Mouse (Mus musculus) embryonic facial prominence, embryonic 15.5 days (tissue): ENCODE measurements around the gene Tmem86a. TPM values are rescaled to one million over a fixed set of nuclear protein-coding genes. Genes with fewer than 3 reads are reported as not detected.
"Not testable (repeated sequence)": the region's sequence is repeated elsewhere in the genome, so short reads cannot be mapped to it uniquely, and the experiment has no call there.

Experiments used
- ATAC-seq: fragments of 200-750 bp; cut with Nextera tagmentation; 2 replicates; pipeline ENCODE4 v1.8.0; 2017; ENCODE audit warnings: low read depth, moderate TSS enrichment; ENCODE audit not compliant: insufficient number of reproducible peaks, low FRiP score, low TSS enrichment
- H3K27ac ChIP-seq: fragments of 300-500 bp; sonication (generic); replicated peaks from 2 replicates; pipeline ENCODE4 v1.5.1; 2015; ENCODE audit warnings: mild to moderate bottlenecking, inconsistent platforms
- H3K27me3 ChIP-seq: fragments of 300-500 bp; sonication (generic); 2 replicates; pipeline ENCODE4 v1.6.1; 2015; ENCODE audit warnings: inconsistent platforms
- H3K36me3 ChIP-seq: fragments of 300-500 bp; sonication (generic); 2 replicates; pipeline ENCODE4 v1.6.1; 2015; ENCODE audit warnings: mild to moderate bottlenecking, inconsistent platforms
- H3K4me1 ChIP-seq: fragments of 300-500 bp; sonication (generic); 2 replicates; pipeline ENCODE4 v1.6.1; 2015; ENCODE audit warnings: inconsistent platforms
- H3K4me2 ChIP-seq: fragments of 300-500 bp; sonication (generic); replicated peaks from 2 replicates; pipeline ENCODE4 v1.6.1; 2015; ENCODE audit warnings: mild to moderate bottlenecking, inconsistent platforms
- H3K4me3 ChIP-seq: fragments of 300-500 bp; sonication (generic); replicated peaks from 2 replicates; pipeline ENCODE4 v1.5.1; 2015; ENCODE audit warnings: mild to moderate bottlenecking, inconsistent platforms
- H3K9ac ChIP-seq: fragments of 300-500 bp; sonication (generic); 2 replicates; pipeline ENCODE4 v1.6.1; 2015; ENCODE audit warnings: inconsistent platforms
- H3K9me3 ChIP-seq: fragments of 300-500 bp; sonication (generic); replicated peaks from 2 replicates; pipeline ENCODE4 v1.6.1; 2016; ENCODE audit warnings: inconsistent platforms
- WGBS: fragments of 180-500 bp; shearing (Covaris S2); methylation state at CpG from one replicate; pipeline ENCODE4 v1.1.7; 2015; 5-methylcytosine and 5-hydroxymethylcytosine counted together
- polyA plus RNA-seq: library from polyadenylated mRNA; unstranded; fragments of >200 nt; fragmentation: Nextera tagmentation; extraction: Ambion mirVana; gene quantifications from 2 replicates; pipeline ENCODE4 v1.2.1, GENCODE M21; 2015

Tmem86a gene
- polyA plus RNA-seq, 1 experiment from 2014 or later = 22.3 TPM

DNA sequence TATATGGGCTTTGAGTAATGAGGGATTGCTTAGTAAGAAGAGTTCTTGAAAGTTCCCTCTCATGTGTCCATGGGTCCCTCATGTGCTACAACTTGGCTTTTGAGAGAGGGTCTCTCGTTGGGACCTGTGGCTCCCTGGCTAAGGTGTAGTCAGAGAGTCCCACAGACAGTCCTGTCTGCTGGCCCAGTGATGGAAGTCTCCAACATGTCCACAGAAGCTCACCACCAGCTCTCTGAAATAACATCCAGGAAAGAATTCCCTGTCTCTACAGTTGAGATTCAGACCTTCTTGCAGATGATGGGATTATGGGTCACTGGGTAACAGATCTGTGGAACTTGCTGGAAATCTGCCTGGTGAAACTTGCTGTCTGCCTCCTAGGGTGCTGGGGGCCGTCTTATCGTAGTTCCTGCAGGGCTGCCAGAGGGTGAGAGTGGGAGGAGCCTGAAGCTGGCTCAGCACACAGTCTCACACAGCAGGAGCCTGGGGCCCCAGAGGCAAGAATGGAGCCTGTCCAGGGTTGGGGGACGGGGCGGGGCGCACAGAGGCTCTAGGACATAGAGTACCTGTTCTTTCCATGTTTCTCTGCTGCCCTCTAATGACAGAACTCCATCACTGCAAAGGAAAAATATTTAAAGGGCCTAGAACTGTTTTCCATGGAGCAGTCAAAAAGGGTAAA is 34.9 kb upstream of the Tmem86a start:
- H3K27ac ChIP-seq = peak overlapping the region; percentile 63; the same call in 1 of the 2 replicates
- peak; percentile 92 for ATAC-seq
- no peaks in the 10 kb centered on the region for H3K9me3 ChIP-seq
- 10% methylated on average over 6 of the region's 6 CpGs for WGBS
- peaks cover 4% of the 10 kb centered on the region for H3K4me1 ChIP-seq
- no peaks in the 10 kb centered on the region for H3K36me3 ChIP-seq
- peak overlapping the region; percentile 45 for H3K4me2 ChIP-seq
- no peak overlapping the region for H3K9ac ChIP-seq
- H3K4me3 ChIP-seq = no peak overlapping the region
- no peaks in the 10 kb centered on the region for H3K27me3 ChIP-seq

DNA sequence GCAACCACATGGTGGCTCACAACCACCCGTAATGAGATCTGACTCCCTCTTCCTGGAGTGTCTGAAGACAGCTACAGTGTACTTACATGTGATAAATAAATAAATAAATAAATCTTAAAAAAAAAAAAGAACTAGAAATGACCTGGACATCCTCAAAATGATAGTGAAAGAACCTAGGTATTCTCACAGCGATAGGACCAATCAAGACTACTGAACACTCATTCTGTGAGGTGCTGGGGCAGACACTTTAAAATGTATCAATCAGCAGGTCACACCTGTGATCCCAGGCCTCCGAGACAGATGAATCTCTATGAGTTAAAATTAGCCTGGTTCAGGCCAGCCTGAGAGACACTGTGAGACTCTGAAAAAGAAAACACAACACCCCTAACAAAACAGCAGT is 33.8 kb upstream of the Tmem86a start:
- H3K9ac ChIP-seq = no peak overlapping the region
- peaks cover 8% of the 10 kb centered on the region for H3K4me1 ChIP-seq
- no peaks in the 10 kb centered on the region for H3K36me3 ChIP-seq
- H3K4me2 ChIP-seq = no peak overlapping the region
- ATAC-seq = no peak
- 67% methylated on average over 3 of the region's 3 CpGs for WGBS
- H3K27ac ChIP-seq = no peak overlapping the region
- no peaks in the 10 kb centered on the region for H3K9me3 ChIP-seq
- no peak overlapping the region for H3K4me3 ChIP-seq
- no peaks in the 10 kb centered on the region for H3K27me3 ChIP-seq

DNA sequence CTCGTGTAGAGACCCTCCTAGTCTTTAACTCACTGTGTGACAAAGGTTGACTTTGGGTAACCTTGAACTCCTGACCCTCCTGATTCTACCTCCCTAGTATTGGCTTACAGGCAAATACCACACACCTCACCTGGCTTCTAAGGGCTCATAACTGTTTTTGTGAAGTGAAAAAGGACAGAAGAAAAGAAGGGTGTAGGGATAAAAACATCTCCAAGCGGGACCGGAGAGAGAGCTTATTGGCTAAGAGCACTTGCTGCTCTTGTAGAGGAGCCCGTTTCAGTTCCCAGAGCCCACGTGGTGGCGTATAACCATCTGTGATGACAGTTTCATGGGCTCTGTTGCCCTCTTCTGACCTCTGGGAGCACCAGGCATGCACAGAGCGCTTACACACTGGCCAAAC is 33.3 kb upstream of the Tmem86a start:
- Histone ChIP-seq H3K9me3 (no peaks in the 10 kb centered on the region), H3K27ac (no peak overlapping the region), H3K9ac (no peak overlapping the region), H3K4me2 (no peak overlapping the region), H3K36me3 (no peaks in the 10 kb centered on the region), H3K4me1 (peaks cover 8% of the 10 kb centered on the region), H3K27me3 (no peaks in the 10 kb centered on the region), H3K4me3 (no peak overlapping the region)
- no peak for ATAC-seq
- 64% methylated on average over 7 of the region's 7 CpGs for WGBS

DNA sequence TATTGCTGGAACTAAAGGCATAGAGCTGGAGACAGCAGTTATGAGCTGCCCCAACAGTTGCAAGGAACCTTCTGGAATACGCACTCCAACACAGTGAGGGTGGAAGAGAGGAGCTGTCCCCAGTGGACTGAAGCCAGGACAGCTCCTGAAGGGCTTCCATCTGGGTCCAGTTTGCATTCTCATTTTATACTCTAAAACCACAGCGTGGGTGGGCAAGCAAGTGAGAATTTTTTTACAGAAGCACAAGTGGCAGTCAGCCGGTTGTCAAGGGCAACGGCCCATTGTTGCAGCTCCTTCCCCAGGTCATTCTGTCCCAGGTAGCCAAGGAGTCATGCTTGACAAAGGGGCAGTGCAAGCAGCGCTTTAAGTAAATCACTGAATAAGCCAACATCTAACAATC is 30.8 kb upstream of the Tmem86a start:
- H3K9ac ChIP-seq = no peak overlapping the region
- H3K9me3 ChIP-seq = no peaks in the 10 kb centered on the region
- WGBS = 54% methylated on average over 5 of the region's 5 CpGs
- H3K27ac ChIP-seq = no peak overlapping the region
- H3K27me3 ChIP-seq = no peaks in the 10 kb centered on the region
- H3K4me1 ChIP-seq = peaks cover 8% of the 10 kb centered on the region
- no peak overlapping the region for H3K4me2 ChIP-seq
- H3K4me3 ChIP-seq = no peak overlapping the region
- H3K36me3 ChIP-seq = no peaks in the 10 kb centered on the region
- ATAC-seq = no peak

DNA sequence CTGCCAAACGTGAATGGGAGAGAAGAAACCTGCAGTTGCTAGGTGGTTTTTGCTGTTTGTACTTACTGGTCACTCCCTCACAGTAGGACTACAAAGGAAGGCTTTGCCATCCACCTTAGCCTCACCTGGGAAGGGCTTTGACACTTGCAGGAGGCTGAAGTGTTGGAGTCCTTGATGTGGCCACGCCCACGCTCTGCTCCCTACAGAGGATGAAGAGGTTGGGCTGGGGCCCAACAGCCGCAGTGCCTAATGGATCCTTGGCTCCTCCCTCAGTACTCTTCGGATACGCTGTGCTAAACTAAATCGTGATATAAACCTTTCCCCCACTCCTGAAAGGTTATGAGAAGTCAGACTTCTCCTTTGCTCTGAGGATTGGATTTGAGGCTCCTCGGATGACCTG is 29.4 kb upstream of the Tmem86a start:
- H3K27me3 ChIP-seq = no peaks in the 10 kb centered on the region
- H3K9ac ChIP-seq = no peak overlapping the region
- no peak overlapping the region for H3K27ac ChIP-seq
- WGBS = 10% methylated on average over 8 of the region's 8 CpGs
- ATAC-seq = no peak
- no peaks in the 10 kb centered on the region for H3K9me3 ChIP-seq
- H3K4me1 ChIP-seq = 0 out of 2 replicates have a peak, but pooled peaks cover 4% of the 10 kb centered on the region
- no peak overlapping the region for H3K4me3 ChIP-seq
- no peaks in the 10 kb centered on the region for H3K36me3 ChIP-seq
- peak overlapping the region; percentile 19; the same call in 1 of the 2 replicates for H3K4me2 ChIP-seq

DNA sequence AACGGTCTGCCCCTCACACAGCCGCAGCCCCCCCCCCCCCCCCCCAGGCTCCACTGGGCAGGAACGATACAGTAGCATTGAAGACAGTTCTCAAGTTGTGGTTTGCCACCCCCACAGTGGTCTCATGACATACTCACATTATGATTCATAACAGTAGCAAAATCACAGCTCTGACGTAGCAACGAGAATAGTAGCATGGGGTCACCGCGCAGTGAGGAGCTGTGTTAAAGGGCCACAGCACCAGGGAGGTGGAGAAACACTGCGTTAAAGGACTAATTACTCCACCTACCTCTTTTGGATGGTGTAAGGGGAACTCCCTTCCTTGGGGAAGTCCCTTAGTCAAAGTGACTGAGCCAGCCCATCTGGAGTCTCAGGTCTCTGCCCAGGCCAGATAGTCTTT is 27.9 kb upstream of the Tmem86a start:
- WGBS = 65% methylated on average over 8 of the region's 8 CpGs
- ATAC-seq = no peak
- Histone ChIP-seq H3K4me3 (no peak overlapping the region), H3K9me3 (no peaks in the 10 kb centered on the region), H3K9ac (no peak overlapping the region), H3K36me3 (no peaks in the 10 kb centered on the region), H3K27ac (no peak overlapping the region), H3K27me3 (no peaks in the 10 kb centered on the region), H3K4me1 (0 out of 2 replicates have a peak, but pooled peaks cover 4% of the 10 kb centered on the region), H3K4me2 (no peak overlapping the region)

DNA sequence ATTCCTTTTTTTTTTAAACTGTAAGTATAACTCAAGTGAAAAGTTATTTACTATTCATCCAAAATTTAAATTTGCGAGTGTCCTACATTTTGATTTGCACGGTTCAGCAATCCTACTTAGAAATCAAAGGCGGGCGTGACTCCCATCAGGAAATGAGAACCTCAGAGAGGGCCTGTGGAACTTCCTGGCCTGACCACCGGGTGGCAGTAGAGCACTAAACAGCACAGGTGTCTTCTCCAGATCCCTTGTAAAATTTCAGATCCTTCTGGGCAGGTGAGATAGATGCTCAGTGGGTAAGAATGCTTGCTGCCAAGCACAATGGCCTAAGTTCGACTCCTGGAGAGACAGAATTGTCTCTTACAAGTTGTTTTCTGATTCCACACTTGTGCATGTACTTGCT is 26.9 kb upstream of the Tmem86a start:
- Histone ChIP-seq H3K36me3 (no peaks in the 10 kb centered on the region), H3K27me3 (no peaks in the 10 kb centered on the region), H3K9me3 (no peaks in the 10 kb centered on the region), H3K4me3 (no peak overlapping the region), H3K4me2 (no peak overlapping the region), H3K9ac (no peak overlapping the region), H3K4me1 (0 out of 2 replicates have a peak, but pooled peaks cover 4% of the 10 kb centered on the region), H3K27ac (no peak overlapping the region)
- 11% methylated on average over 6 of the region's 6 CpGs for WGBS
- ATAC-seq = no peak

DNA sequence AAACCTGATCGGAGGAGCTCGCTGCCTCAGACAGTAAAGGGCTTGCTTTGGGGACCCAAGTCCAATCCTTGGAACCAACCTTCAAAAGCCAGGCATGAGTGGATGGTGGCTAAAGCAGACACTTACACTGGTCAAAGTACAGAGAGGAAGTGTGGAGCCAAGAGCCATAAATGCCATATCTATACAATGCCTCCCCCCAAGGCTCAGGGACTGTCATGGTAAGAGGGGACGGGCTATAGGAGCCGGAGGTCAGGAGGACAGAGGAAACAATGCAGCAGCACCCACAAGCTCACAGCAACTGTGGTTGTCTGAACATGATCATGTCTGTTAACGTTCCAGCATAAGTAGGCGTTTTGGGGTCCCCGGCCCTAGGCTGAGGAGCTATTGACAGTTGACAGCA is 25.9 kb upstream of the Tmem86a start:
- no peak overlapping the region for H3K4me2 ChIP-seq
- 84% methylated on average over 7 of the region's 7 CpGs for WGBS
- no peak overlapping the region for H3K4me3 ChIP-seq
- no peak overlapping the region for H3K9ac ChIP-seq
- H3K4me1 ChIP-seq = 0 out of 2 replicates have a peak, but pooled peaks cover 4% of the 10 kb centered on the region
- H3K36me3 ChIP-seq = no peaks in the 10 kb centered on the region
- ATAC-seq = no peak
- H3K9me3 ChIP-seq = no peaks in the 10 kb centered on the region
- H3K27me3 ChIP-seq = no peaks in the 10 kb centered on the region
- H3K27ac ChIP-seq = no peak overlapping the region

DNA sequence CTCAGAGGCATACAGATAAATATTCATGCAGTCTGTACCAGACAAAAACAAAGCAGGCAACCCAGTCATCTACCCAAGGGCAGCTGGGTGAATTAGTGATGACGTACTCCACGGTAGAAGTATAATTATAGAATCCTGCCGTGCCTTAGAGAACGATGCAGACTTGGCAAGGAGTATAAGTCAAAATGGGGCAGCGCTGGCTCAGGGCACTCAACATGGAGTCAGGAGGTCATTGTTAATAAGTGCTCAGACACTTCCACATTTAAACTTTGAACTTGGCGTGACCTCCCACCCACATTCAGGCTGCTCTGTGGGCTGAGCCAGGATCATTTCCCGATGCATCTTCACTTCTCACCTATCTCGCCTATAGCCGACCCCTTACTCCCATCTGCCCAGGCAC is 25.0 kb upstream of the Tmem86a start:
- 61% methylated on average over 9 of the region's 9 CpGs for WGBS
- Histone ChIP-seq H3K4me1 (0 out of 2 replicates have a peak, but pooled peaks cover 5% of the 10 kb centered on the region), H3K9me3 (no peaks in the 10 kb centered on the region), H3K9ac (no peak overlapping the region), H3K36me3 (no peaks in the 10 kb centered on the region), H3K27ac (no peak overlapping the region), H3K27me3 (no peaks in the 10 kb centered on the region), H3K4me3 (no peak overlapping the region), H3K4me2 (no peak overlapping the region)
- ATAC-seq = no peak

DNA sequence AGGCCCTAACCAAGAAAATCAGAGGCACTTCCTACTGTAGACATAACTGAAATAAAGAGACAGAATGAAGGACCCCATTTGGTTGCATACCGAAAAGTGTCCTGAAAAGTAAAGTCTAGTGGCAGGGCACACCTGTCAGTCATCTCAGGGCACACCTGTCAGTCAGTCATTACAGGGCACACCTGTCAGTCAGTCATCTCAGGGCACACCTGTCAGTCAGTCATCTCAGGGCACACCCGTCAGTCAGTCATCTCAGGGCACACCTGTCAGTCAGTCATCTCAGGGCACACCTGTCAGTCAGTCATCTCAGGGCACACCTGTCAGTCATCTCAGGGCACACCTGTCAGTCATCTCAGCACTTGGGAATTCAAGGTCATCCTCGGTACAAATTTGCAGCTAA is 23.5 kb upstream of the Tmem86a start:
- H3K36me3 ChIP-seq, H3K4me2 ChIP-seq, H3K27ac ChIP-seq, H3K9ac ChIP-seq, ATAC-seq, H3K4me3 ChIP-seq, H3K27me3 ChIP-seq, H3K9me3 ChIP-seq, H3K4me1 ChIP-seq: not testable (repeated sequence)
- 78% methylated on average over 3 of the region's 3 CpGs for WGBS

DNA sequence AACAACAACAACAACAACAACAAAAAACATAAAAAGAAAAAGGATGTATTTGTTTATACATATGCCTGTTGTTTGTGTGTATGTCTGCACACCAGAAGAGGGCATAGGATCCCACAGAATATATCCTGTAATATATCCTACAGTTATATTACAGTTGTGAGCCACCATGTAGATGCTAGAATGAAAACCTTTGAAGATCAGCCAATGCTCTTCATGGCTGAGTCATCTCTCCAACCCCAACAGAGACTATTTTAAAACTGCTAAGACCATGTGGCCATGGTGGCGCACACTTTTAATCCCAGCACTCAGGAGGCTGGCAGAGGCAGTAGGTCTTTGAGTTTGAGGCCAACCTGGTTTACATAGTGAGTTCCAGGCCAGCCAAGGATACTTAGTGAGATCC is 22.9 kb upstream of the Tmem86a start:
- WGBS = 82% methylated on average over 1 of the region's 1 CpGs
- no peaks in the 10 kb centered on the region for H3K9me3 ChIP-seq
- H3K4me2 ChIP-seq = no peak overlapping the region

More for the DNA sequence above, 22.9 kb upstream of the Tmem86a start:
- no peak overlapping the region for H3K27ac ChIP-seq
- 0 out of 2 replicates have a peak, but pooled peaks cover 9% of the 10 kb centered on the region for H3K4me1 ChIP-seq
- no peak for ATAC-seq
- H3K4me3 ChIP-seq = no peak overlapping the region
- no peak overlapping the region for H3K9ac ChIP-seq
- H3K36me3 ChIP-seq = no peaks in the 10 kb centered on the region
- no peaks in the 10 kb centered on the region for H3K27me3 ChIP-seq
